Mouse (Mus musculus): Measurements from ENCODE around the gene Fblim1. TPM values are rescaled to one million over a fixed set of nuclear protein-coding genes. Genes with fewer than 3 reads are reported as not detected.

The Fblim1 gene
- 70.1 and 70.6 TPM in 2 replicates for polyA plus RNA-seq (2016; fragmentation: Nextera tagmentation; extraction: Ambion mirVana)

- Histone ChIP-seq H3K27ac (ENCODE audit: poor library complexity, severe bottlenecking) (no peak within 1 kb of the TSS), H3K9me3 (replicated peaks) (no peaks in the 10 kb centered on the region), H3K4me1 (replicated peaks) (peaks cover 49% of the 10 kb centered on the region), H3K27me3 (replicated peaks) (no peaks in the 10 kb centered on the region), H3K4me2 (no peak within 1 kb of the TSS), H3K9ac (no peak within 1 kb of the TSS), H3K36me3 (no peaks in the 10 kb centered on the region), H3K4me3 (no peak within 1 kb of the TSS)
- no peak for ATAC-seq (ENCODE audit: insufficient number of reproducible peaks, low FRiP score)
- WGBS, result 69% methylated on average over 11 of the region's 11 CpGs
These were observed at the start of gene Fblim1 for GRCm38 (mm10) chr4:141605861-141606260. TSS of gene Fblim1 (minus strand) at chr4:141606096.

DNA sequence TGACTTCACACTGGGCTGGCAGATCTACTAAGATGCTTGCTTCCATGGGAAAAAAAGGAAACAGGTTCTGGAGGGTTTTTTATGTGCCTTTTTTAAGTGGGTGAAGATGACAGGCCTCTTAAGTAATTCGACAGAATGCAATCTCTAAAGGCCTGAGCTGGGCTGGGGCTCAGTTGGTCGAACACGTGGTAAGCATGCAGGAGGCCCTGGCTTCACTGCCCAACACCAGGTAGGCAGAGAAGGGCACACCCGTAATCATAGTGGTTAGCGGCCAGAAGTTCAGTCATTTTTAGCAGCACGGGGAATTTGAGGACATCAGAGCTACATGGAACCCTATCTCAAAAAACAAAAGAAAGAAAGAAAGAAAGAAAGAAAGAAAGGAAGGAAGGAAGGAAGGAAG lies 48.6 kb upstream of the Fblim1 start:
- ATAC-seq (ENCODE audit: insufficient number of reproducible peaks, low FRiP score), result no peak
- 79% methylated on average over 6 of the region's 6 CpGs for WGBS
- H3K36me3 ChIP-seq, result peaks cover 42% of the 10 kb centered on the region

DNA sequence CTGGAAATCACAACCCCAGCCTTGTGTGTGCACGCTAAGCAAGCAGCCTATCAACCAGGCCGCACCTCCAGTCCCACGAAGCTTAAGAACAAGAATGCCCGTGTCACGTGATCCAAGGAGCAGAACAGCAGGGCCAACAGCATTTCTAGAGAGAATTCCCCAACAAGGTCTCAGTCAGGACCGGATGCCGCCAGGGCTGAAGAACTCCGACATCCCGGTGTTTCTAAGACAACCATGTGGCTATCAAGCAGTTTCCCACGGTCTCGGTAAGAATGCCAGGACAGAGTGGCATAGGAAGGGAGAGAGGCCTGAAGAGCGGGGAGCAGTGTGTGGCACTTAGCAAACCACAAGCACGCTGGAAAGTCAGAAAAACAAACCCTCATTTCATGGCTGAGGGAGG lies 47.9 kb upstream of the Fblim1 start:
- Histone ChIP-seq H3K9me3 (replicated peaks) (no peaks in the 10 kb centered on the region), H3K27me3 (replicated peaks) (no peaks in the 10 kb centered on the region), H3K27ac (ENCODE audit: poor library complexity, severe bottlenecking) (no peak overlapping the region), H3K4me2 (no peak overlapping the region), H3K9ac (no peak overlapping the region), H3K36me3 (peaks cover 37% of the 10 kb centered on the region), H3K4me3 (no peak overlapping the region), H3K4me1 (replicated peaks) (peaks cover 62% of the 10 kb centered on the region)
- WGBS, result 88% methylated on average over 13 of the region's 13 CpGs
- no peak for ATAC-seq (ENCODE audit: insufficient number of reproducible peaks, low FRiP score)

More for the DNA sequence above, 48.6 kb upstream of the Fblim1 start:
- Histone ChIP-seq H3K9me3 (replicated peaks) (no peaks in the 10 kb centered on the region), H3K27me3 (replicated peaks) (no peaks in the 10 kb centered on the region), H3K27ac (ENCODE audit: poor library complexity, severe bottlenecking) (no peak overlapping the region), H3K4me2 (no peak overlapping the region), H3K4me1 (replicated peaks) (peaks cover 59% of the 10 kb centered on the region), H3K4me3 (no peak overlapping the region), H3K9ac (no peak overlapping the region)

GRCm38 (mm10) chr4:141653044-141653443 lies 47.1 kb upstream of the Fblim1 start:
- H3K4me1 ChIP-seq (replicated peaks), result peaks cover 56% of the 10 kb centered on the region
- H3K36me3 ChIP-seq, result peaks cover 35% of the 10 kb centered on the region
- H3K4me3 ChIP-seq, result no peak overlapping the region
- 86% methylated on average over 8 of the region's 8 CpGs for WGBS
- no peak overlapping the region for H3K27ac ChIP-seq (ENCODE audit: poor library complexity, severe bottlenecking)
- no peaks in the 10 kb centered on the region for H3K9me3 ChIP-seq (replicated peaks)
- H3K9ac ChIP-seq, result no peak overlapping the region
- no peaks in the 10 kb centered on the region for H3K27me3 ChIP-seq (replicated peaks)
- ATAC-seq (ENCODE audit: insufficient number of reproducible peaks, low FRiP score), result no peak
- H3K4me2 ChIP-seq, result no peak overlapping the region

GRCm38 (mm10) chr4:141651944-141652343 lies 46.0 kb upstream of the Fblim1 start:
- H3K9ac ChIP-seq, result no peak overlapping the region
- H3K4me1 ChIP-seq (replicated peaks), result peaks cover 51% of the 10 kb centered on the region
- no peak overlapping the region for H3K4me3 ChIP-seq
- 88% methylated on average over 10 of the region's 10 CpGs for whole genome bisulfite sequencing
- no peak for ATAC-seq (ENCODE audit: insufficient number of reproducible peaks, low FRiP score)
- no peak overlapping the region for H3K4me2 ChIP-seq
- H3K9me3 ChIP-seq (replicated peaks), result peaks cover 6% of the 10 kb centered on the region; the same call in 1 of the 2 replicates
- H3K27me3 ChIP-seq (replicated peaks), result no peaks in the 10 kb centered on the region
- no peak overlapping the region for H3K27ac ChIP-seq (ENCODE audit: poor library complexity, severe bottlenecking)
- H3K36me3 ChIP-seq, result peaks cover 37% of the 10 kb centered on the region

GRCm38 (mm10) chr4:141651286-141651685 lies 45.4 kb upstream of the Fblim1 start:
- WGBS, result 80% methylated on average over 6 of the region's 6 CpGs
- ATAC-seq (ENCODE audit: insufficient number of reproducible peaks, low FRiP score), result no peak
- Histone ChIP-seq H3K27me3 (replicated peaks) (no peaks in the 10 kb centered on the region), H3K9ac (no peak overlapping the region), H3K4me2 (no peak overlapping the region), H3K4me3 (no peak overlapping the region), H3K27ac (ENCODE audit: poor library complexity, severe bottlenecking) (no peak overlapping the region), H3K4me1 (replicated peaks) (peaks cover 44% of the 10 kb centered on the region), H3K9me3 (replicated peaks) (peaks cover 6% of the 10 kb centered on the region; the same call in 1 of the 2 replicates), H3K36me3 (peaks cover 42% of the 10 kb centered on the region)

- H3K4me3 ChIP-seq, result no peak overlapping the region
- 0 out of 2 replicates have a peak overlapping the region, but pooled peaks have one; percentile 12 for H3K9ac ChIP-seq
- H3K27ac ChIP-seq (ENCODE audit: poor library complexity, severe bottlenecking), result no peak overlapping the region
- H3K4me1 ChIP-seq (replicated peaks), result peaks cover 36% of the 10 kb centered on the region
- no peak overlapping the region for H3K4me2 ChIP-seq
- H3K36me3 ChIP-seq, result peaks cover 45% of the 10 kb centered on the region
- WGBS, result 67% methylated on average over 6 of the region's 6 CpGs
- peaks cover 6% of the 10 kb centered on the region; the same call in 1 of the 2 replicates for H3K9me3 ChIP-seq (replicated peaks)
- no peak for ATAC-seq (ENCODE audit: insufficient number of reproducible peaks, low FRiP score)
- no peaks in the 10 kb centered on the region for H3K27me3 ChIP-seq (replicated peaks)
These were observed 43.3 kb upstream of the Fblim1 start for GRCm38 (mm10) chr4:141649244-141649643.

GRCm38 (mm10) chr4:141648262-141648661 lies 42.4 kb upstream of the Fblim1 start:
- Histone ChIP-seq H3K27me3 (replicated peaks) (no peaks in the 10 kb centered on the region), H3K36me3 (peaks cover 37% of the 10 kb centered on the region), H3K9me3 (replicated peaks) (peaks cover 6% of the 10 kb centered on the region; the same call in 1 of the 2 replicates), H3K4me3 (no peak overlapping the region), H3K27ac (ENCODE audit: poor library complexity, severe bottlenecking) (no peak overlapping the region), H3K4me1 (replicated peaks) (peaks cover 41% of the 10 kb centered on the region), H3K9ac (no peak overlapping the region), H3K4me2 (no peak overlapping the region)
- ATAC-seq (ENCODE audit: insufficient number of reproducible peaks, low FRiP score), result no peak
- WGBS, result 87% methylated on average over 5 of the region's 5 CpGs

DNA sequence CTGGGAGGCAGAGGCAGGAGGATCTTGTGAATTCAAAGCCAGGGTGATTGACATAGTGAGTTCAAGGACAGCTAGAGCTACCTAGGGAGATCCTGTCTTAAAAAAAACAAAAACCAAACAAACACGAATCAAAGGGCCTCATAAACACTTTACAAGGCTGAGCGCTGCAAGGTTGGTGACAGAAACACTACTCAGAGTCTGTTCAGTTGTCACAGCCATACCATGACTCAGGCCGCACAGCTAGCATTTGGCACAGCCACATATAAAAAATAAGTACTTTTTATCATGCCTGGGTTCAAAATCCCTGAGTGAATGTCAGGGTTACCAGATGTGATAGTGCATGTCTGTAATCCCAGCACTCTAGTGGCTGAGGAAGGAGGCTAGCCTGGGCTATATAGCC lies 41.3 kb upstream of the Fblim1 start:
- Histone ChIP-seq H3K27ac (ENCODE audit: poor library complexity, severe bottlenecking) (no peak overlapping the region), H3K36me3 (peaks cover 37% of the 10 kb centered on the region), H3K9ac (no peak overlapping the region), H3K9me3 (replicated peaks) (peaks cover 6% of the 10 kb centered on the region; the same call in 1 of the 2 replicates), H3K4me1 (replicated peaks) (peaks cover 50% of the 10 kb centered on the region), H3K4me2 (no peak overlapping the region), H3K4me3 (no peak overlapping the region), H3K27me3 (replicated peaks) (no peaks in the 10 kb centered on the region)
- ATAC-seq (ENCODE audit: insufficient number of reproducible peaks, low FRiP score), result no peak
- WGBS, result 87% methylated on average over 3 of the region's 3 CpGs

GRCm38 (mm10) chr4:141645988-141646387 lies 40.1 kb upstream of the Fblim1 start:
- Histone ChIP-seq H3K9me3 (replicated peaks) (peaks cover 6% of the 10 kb centered on the region; the same call in 1 of the 2 replicates), H3K9ac (no peak overlapping the region), H3K36me3 (peaks cover 42% of the 10 kb centered on the region), H3K27ac (ENCODE audit: poor library complexity, severe bottlenecking) (no peak overlapping the region), H3K4me2 (no peak overlapping the region), H3K4me1 (replicated peaks) (peaks cover 45% of the 10 kb centered on the region), H3K4me3 (no peak overlapping the region), H3K27me3 (replicated peaks) (no peaks in the 10 kb centered on the region)
- 86% methylated on average over 8 of the region's 8 CpGs for WGBS
- ATAC-seq (ENCODE audit: insufficient number of reproducible peaks, low FRiP score), result no peak

DNA sequence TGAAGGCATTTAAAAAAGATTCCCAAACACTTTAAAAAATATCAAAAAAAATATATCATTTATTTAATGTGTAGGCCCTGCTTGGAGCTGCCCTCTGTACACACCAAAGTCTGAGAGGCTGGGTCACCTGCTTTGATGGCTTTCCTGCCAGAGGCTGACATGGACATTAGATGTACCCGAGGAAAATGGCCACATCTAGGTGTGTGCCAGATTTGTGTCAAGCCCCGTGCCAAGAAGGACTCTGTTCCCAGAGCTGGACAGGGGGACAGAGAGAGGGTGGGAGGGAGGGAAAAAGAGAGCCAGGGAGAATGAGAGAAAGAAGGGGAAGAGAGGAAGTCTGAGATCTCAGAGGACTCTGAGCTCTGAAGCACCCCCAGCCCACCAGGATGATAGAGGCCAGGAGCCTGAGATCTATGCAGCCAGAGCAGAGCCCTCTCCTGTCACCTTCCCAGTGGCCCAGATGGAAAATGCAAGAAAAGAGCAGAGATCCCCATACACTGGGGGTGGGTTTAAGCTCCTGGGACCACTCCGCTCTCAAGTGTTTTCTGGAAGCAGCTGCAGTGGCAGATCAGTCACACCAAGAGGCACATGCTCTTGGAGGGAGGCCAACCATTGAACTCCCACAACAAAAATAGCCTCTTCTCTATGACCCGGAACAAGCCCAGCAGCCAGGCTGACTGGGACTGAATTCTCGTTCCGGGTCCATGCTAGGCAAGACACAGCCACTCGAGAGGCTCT lies 37.4 kb upstream of the Fblim1 start:
- H3K4me3 ChIP-seq, result no peak overlapping the region
- peak overlapping the region; percentile 43; the same call in 1 of the 2 replicates for H3K9ac ChIP-seq
- H3K27me3 ChIP-seq (replicated peaks), result no peaks in the 10 kb centered on the region
- peak; percentile 69 for ATAC-seq (ENCODE audit: insufficient number of reproducible peaks, low FRiP score)
- peak overlapping the region; percentile 32; the same call in 1 of the 2 replicates for H3K4me2 ChIP-seq
- peak overlapping the region; percentile 88 for H3K27ac ChIP-seq (ENCODE audit: poor library complexity, severe bottlenecking)
- H3K36me3 ChIP-seq, result peaks cover 60% of the 10 kb centered on the region
- peaks cover 30% of the 10 kb centered on the region for H3K4me1 ChIP-seq (replicated peaks)
- peaks cover 6% of the 10 kb centered on the region; the same call in 1 of the 2 replicates for H3K9me3 ChIP-seq (replicated peaks)
- 21% methylated on average over 7 of the region's 7 CpGs for WGBS

Data from heart, embryonic 12.5 days (tissue).